Mouse (Mus musculus) lung, postnatal 0 days (tissue): ENCODE results near the gene Harbi1.

Experiments used
- CTCF ChIP-seq: IDR thresholded peaks from 2 replicates; pipeline ENCODE4 v1.5.1; 2016; ENCODE audit warnings: antibody characterized with exemption, mild to moderate bottlenecking
- EP300 ChIP-seq: IDR thresholded peaks from 2 replicates; pipeline ENCODE4 v1.6.1; 2016; ENCODE audit warnings: antibody characterized with exemption, mild to moderate bottlenecking, control low read depth

DNA sequence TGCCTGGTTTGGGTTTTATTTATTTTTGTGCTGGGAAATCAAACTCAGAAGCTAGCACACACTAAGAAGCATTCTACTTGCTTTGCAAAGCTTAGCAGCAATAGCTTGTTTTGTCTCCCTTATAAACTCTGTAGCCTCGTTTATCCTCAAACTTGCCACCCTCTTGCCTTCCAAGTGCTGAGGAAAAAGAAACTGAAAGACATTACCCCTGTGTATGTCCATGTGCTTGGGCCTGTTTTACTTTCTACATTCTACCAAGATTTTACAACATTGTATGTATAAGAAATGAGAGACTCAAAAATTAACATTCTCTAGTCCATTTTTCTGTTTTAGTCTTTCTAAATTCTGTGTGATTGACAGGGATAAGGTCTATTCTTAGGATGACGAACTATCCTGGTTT lies 14.1 kb downstream of the Harbi1 start:
- TF ChIP-seq CTCF (no peak), EP300 (no peak)
